Mouse (Mus musculus) brain, adult 2 months (tissue): Measurements from ENCODE around the gene Tjp3.
A peak's percentile ranks its signal among the peaks of the same experiment; 100 is the strongest.

ENCODE experiments used
- DNase-seq: peaks from one replicate; pipeline ENCODE4 v3.0.0; 2011; ENCODE audit warnings: low read depth, low spot score

Tjp3 gene

DNA sequence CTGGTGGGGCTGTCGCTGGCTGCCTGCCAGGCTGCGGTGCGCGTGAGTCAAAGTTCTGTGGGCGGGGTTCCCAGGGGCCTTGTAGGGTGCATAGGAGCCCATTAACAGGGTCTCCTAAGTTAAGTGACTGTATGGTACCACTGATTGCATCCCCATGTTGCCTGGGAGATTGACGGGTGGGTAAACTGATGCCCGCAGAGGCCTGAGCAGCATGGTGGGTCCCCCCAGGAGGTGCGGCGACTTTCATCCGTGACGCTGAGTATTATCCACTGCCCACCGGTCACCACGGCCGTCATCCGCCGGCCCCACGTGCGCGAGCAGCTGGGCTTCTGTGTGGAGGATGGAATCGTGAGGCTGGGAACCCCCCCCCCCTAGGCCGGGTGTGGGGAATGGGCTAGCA lies 19.0 kb downstream of the Tjp3 start:
- DNase-seq = no peak

DNA sequence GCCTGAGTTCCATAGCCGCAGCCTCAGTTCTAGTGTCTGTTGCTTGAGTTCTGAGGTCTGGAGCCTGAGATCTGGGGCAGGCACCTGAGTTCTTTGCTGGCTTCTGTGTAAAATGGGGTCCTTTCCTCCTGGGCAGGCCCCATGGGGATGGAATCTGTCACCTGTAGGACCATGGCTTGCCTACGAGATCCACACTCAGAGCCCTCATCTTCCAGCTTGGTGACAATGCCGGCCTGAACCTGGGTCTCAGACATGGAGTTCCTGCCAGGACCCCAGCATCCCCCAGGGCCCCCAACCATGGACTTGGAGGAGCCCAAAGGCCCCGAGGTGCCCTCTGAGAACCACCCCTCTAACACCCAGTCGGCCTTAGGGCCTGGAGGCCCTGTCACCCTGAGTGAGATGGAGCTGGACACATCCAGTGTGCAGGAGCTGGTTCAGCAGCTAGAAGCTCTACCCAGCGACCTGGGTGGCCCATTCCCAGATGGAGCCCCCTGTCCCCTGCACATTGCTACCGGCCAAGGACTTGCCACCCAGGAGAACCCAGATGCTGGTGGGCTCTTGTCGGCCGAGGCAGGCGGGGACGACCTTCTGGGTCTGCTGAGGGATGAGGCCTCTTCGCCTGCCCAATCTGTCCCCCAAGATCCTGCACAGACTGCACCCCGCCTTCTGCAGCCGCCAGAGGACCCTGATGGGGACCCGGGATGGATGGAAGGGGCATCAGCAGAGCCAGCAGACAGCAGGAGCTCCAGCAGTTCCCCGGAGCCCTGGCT lies 22.6 kb downstream of the Tjp3 start:
- no peak for DNase-seq

DNA sequence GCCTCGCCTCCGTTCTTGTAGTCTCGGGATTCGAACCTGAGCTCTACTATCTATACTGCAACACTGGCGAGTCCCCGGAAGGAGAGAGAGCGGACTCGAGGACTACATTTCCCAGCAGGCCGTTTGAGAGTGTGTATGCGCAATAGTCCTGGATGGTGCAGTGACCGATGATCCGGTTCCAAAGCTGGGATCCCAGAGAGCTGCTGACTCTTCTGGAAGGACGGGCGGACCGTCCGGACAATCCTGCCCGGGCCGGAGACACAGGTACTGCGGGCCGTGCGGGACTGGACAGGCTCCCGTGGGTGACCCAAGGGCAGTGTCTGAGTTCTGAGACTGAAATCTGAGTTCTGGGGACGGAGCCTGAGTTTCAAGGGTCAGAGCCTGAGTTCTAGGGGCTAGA lies 23.3 kb downstream of the Tjp3 start:
- peak; percentile 97 for DNase-seq

DNA sequence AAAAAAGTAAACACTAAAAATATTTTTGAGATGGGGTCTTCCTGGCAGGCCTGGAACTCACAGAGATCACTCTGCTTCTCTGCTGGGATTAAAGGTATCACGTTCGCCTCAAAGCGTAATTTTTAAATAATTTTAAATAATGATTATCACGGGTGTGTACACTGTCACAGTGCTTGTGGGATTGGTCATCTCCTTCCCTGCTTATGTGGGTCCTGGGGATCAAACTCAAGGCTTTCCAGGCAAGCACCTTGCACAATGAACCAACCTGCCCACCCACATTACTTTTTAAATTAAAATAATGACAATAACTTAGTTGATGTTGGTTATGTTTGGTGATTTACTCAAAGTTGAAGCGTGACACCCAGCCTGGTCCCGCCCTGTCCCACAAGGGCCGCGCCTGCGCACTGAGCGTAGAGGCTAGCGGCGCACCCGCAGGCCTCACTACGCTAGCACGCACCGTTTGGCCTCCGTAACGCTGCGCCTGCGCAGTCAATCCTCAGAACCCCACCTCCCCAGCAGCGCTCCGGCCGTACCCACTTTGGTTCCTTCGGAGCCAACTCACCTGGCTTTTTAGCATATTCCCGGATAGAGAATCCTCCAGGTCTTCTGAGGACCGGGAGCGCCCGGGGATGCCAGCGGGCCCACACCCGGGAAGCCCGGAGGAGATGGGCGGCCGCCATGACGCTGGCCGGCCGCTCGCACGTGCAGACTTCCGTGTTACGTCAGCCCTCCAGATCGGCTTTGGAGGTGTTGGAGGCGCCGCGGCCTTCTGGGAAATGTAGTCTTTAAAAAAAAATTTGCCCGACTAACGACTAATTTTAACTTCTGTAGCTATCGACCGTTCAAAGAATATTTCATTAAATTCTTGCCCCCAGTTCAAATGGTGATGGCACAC lies 24.9 kb downstream of the Tjp3 start, which contains the start of the genes Mrpl54 and Apba3:
TSS of gene Mrpl54 (minus strand) at position 724 of the 895 bp plus-strand sequence.
TSS of gene Apba3 (plus strand) at position 750 of the 895 bp plus-strand sequence.
- peak; percentile 97 for DNase-seq

DNA sequence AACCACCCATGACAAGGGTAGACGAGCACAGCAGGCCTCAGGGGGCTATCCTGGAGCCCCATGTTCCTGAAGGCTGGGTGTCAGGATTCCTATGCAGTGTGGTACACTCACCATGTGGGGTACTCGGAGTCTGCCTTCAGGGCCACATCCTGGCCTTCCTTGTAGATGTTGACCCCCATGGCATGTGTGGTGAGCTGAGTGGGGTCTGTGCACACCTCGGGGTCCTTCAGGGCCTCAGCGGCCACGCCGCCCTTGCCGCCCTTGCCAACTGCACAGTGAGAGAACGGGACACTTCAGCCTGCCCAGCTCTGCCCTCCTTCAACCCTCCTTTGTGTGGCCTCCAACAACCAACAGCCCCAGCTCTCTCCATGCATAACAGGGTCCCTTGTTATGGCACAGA lies 25.8 kb downstream of the Tjp3 start:
- DNase-seq = no peak

DNA sequence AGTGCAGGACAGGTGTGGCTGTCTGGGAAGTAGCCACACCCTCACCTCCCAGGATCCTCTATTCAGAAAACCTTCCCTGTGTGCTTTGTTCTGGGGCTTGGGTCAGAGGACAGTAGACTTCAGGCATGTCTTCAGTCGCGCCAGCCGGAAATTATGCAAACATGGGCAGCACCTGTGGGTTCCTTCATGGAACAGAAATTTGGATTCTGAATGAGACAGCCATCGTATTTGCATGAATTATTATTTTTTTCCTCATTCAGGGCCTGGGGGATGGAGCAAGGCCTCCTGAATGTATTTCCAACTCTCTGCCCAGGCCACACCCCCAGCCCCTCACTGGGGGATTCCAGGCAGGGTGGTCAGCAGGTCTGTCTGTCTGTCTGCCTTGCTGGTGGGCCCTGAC lies 30.4 kb downstream of the Tjp3 start:
- no peak for DNase-seq

DNA sequence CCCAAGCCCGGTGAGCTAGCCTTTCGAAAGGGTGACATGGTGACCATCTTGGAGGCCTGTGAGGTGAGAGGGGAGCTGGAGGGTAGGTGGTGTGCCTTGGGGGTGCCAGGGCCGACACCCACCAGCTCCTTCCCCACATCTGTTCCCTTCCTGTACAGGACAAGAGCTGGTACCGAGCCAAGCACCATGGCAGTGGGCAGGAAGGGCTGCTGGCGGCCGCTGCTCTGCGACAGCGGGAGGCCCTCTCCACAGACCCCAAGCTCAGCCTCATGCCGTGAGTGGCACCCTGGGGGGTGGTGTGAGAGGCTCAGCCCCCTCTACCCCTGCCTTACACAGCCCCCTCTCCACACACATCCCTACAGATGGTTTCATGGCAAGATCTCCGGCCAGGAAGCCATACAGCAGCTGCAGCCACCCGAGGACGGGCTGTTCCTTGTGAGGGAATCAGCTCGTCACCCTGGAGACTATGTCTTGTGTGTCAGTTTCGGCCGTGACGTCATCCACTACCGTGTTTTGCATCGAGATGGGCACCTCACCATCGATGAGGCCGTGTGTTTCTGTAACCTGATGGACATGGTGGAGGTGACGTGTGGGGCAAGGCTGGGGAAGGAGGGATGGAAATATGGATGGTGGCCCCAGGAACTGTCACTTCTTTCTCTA lies 32.0 kb downstream of the Tjp3 start:
- peak; percentile 47 for DNase-seq

DNA sequence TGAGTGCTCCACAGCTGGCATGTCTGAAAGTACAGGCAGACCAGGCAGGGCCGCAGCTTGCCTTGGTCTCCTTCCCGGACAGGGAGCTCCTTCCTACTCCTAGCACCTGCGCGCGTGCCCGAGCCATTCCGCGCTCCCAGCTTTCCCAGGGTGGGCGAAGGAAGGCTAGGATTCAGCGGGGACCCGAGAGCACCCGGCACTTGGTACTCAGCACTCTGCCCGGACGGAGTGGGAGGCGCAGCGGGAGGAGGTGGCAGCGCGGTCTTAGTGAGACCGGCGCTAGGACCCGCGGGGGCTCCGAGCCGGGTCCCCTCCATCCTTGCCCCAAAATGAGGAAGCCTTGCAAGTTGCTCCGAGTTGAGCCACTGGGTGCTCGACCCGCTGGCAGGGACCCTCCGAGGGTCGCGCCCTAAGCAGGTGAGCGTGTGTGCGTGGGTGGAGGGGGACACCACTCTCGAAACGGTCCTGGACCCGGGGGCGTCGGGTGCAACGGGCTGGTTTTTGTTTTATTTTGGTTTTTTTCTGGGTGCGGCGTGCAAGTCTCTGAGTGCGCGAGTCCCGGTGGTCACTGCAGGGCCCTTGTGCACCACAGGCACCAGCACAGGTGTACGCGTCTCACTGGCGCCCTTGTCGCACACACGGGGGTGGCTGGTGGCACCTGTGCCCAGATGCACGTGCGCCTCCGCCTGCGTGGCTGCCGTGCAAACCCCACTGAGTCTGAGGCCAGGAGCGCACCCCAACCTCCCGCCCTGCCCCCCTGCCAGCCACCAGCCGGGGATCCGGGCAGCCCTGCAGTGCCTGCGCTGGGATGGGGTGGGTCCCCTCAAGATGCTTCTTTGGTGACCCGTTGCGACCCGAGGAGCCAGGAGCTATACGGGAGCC lies 34.0 kb downstream of the Tjp3 start:
- peak; percentile 75 for DNase-seq

DNA sequence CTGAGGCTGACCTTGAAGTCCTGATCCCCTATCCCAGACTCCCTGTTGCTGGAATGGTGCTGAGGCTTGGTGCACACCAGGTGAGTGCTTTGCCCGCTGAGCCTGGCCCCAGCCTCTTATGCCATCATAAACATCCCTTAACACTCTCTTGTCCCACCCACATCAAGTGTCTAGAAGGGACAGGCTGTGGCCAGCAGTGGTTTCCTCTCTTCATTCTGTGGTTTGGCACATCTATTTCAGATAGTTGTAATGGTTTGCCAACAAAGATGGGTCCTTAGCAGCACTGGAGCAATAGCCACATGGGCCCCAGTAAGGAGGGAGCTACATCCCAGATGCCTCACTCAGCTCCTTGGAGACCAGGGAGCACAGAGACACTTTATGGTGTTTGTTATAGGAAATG lies 36.5 kb downstream of the Tjp3 start:
- DNase-seq = no peak

DNA sequence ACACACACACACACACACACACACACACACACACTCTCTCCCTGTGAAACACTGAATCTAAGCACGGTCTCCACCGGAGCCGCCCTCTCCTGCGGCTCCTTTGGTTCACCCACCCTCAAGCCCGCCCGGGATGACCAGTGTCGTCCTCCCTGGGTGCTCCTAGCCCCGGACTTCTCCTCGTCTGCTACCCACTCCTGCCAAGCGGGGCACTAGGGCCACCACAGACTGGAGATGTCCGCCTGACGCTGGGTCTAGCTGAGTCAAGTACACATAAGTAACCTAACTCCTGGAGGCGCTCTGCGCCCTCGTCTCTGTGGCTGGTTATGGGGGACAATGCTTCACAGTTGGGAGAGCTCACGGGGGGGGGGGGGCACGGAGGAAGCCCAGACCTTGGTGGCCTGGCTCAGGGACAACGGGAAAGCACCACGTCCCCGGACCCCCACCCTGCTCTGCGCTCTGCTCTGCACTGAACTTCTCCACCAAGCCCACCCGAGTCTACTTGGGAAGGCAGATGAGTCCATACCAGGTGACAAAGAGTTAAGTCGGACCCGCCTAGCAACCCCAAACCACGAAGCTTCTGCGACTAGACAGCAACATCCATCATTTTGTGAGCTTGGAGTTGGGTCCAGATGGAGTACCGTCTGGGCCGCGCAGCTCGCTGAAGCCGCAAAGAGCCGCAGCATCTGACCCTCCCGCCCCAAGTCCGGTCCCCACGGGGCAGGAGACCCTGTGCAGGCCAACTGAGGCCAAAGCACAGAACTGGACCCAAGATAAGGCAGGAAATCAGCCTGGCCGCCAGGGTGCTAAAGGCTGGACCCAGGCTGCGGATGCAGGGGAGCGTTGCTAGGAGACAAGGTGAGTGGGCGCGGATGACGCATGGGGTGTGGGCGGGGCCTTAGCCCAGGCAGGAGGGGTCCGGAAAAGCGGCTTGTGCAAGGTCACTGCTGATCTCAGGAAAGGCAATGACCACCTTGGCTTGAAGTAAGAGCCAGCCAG lies 38.7 kb downstream of the Tjp3 start, which contains the start of gene Matk:
TSS of gene Matk (plus strand) at position 512 of the 996 bp plus-strand sequence.
- peak; percentile 94 for DNase-seq

DNA sequence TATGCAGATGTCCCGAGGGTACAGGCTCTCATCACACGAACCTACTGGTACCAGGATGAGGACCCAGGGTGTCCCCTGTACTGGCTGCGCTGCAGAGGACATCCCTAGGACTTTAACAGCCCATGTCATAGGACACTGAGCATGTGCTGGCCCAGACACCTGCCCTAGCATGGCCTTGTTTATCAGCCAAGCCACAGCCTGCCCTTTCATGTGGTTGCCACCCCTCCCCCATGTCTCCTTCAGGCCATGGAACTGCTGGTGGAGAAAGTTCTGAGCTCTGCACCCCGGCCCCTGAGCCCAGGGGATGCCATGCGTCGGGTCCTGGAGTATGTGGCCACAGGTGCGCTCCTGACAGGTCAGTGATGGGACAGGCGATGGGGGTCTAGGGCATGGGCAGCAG lies 41.9 kb downstream of the Tjp3 start:
- no peak for DNase-seq

DNA sequence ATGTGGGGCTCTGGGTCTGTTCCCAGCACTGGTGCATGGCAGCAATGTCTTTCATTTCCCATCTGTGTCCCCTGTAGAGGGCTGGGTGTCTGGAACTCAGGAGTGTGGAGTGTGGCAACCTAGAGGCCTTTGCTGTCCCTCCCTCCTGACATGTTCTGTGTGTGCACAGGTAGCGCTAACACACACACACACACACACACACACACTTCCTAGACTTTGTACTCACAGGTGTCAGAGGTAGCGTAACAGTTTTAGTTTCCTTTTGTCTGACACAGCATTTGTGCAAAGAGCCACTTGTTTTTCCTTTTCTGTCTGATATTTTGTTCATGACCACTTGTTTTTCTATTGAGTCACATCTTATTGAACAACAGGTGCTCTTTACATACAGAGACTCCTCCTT lies 43.6 kb downstream of the Tjp3 start:
- no peak for DNase-seq

DNA sequence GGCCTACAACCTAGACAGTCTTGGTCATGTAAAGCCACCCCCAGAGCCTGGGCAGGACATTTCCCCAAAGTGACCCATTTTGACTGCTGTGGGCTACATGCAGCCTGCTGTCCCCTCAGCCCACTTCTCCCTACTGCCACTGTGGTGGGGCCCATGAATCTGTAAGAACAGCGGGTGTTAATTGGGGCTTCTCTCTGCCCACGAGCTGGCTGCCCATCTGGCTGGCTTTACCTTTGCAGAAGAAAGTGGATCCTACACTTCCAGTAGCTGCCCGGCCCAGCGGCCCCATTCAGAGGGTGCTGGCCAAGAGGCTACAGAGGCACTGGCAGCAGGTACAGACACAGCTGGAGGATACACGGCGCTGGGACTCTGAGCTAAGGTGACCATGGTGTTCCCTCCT lies 46.2 kb downstream of the Tjp3 start:
- peak; percentile 61 for DNase-seq

DNA sequence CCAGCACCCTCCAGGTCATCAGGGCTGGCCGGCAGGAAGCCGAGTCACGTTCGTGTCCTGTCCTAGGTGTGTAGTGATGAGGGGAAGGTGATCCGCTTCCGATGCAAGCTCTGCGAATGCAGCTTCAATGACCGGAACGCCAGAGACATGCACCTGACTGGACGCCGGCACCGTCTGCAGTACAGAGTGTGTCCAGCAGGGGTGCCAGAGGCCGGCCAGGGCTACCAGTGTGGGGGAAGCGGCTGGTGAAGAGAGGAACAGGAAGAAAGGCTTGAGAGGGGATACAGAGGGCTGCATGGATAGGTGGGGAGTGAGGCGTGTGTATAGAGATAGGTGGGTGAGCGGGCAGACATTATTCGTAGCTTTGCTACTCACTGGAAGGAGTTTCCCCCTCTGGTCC lies 46.8 kb downstream of the Tjp3 start:
- peak; percentile 74 for DNase-seq

DNA sequence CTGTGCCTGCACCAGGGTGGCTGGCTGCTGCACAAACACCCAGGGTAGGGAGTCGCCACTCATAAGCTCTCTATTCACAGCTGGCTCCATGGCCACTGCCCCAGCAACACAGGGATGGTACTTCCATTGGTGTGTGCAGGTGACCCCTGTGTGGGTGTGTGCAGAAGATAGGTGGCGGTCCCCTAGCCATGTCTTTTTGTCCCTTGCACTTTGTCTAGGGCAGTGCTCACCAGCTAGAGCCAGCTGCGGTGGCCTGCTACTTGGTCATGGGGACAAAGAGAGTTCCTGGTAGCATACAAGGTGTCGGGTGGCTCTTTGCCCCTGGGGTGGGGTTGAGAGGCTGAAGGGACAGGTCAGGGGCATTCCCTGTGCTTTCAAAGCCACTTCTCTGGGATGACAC lies 47.2 kb downstream of the Tjp3 start:
- no peak for DNase-seq

DNA sequence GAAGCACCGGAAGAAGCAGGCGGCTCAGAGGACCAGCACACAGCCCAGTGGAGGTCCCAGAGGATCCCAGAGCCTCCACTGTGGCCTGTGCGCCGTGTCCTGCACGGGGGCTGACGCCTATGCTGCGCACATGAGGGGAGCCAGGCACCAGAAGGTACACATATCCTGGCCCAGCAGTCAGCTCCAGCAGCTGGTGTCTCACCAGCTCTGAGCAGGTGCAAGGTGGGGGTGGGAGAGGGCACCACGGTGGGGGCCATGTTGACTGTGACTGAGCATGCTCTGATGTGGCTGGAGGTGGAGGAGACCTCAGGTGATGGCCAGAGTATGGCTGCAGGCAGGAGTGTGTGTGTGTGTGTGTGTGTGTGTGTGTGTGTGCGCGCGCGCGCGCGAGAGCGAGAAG lies 49.4 kb downstream of the Tjp3 start:
- no peak for DNase-seq

DNA sequence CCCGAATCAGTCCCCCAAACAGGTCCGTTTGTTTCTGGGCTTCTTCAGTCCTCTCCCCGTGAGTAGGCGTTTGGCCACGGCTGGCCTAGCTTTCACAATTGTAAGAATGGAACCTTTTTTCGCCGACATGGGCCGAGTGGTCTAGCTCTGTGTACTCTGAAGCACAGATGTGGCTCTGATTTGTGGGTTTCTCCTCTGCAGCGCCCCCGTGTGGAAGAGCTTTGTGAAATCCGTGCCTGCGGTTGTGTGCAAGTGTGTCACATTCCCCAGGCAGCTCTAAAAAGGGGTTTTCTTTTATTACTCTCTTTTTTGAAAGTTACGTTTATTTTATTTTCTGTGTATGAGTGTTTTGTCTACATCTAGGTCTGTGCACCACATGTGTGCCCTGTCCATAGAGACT lies 50.5 kb downstream of the Tjp3 start:
- DNase-seq = peak; percentile 84

DNA sequence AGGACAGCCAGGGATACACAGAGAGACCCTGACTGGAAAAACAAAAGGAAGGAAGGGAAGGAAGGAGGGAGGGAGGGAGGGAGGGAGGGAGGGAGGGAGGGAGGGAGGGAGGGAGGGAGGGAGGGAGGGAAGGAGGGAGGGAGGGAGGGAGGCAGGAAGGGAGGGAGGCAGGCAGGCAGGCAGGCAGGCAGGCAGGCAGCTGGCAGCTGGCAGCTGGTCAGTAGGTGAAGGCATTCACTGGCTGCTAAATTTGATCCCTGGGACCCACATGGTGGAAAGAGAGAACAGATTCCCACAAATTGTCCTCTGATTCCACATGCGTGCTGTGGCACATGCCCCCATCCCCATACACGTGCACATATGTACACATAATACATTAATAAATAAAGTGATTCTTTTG lies 52.8 kb downstream of the Tjp3 start:
- DNase-seq = no peak

DNA sequence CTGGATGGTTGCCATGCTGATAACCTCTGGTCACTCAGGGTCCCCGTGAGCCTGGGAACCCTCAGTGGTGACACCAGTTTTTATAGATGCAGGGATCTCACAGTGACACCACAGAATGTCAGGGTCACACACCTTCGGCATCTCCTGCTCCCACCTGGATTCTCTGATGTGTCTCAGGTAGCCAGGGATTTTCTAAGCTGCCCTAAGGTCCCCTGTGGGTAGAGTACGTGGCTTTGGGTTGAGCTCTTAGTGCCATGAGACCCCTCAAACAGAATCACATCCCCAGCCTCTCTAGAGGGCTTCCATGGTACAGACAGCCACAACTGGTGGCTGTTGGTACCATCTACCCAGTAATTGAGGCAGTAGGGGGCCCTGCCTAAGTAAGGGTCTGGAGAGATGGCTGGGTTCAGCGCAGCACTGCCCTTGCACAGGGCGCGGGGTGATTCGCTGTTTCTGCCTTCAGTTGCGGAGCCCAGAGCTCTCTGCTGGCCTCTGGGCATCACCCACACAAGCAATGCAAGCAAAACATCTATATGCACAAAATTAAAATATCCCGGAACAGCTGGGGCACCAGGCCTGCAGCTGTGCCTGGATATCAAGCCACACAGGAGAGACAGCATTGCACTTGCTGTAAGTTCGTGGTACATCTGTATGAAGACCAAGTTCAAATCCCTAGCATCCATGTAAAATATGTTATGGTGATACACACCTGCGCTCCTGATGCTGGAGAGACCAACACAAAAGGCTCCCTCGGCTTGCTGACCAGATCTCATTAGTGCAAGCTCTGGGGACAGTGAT lies 54.7 kb downstream of the Tjp3 start:
- no peak for DNase-seq
